Mouse (Mus musculus): ENCODE data around the gene 4933415A04Rik. TPM values are rescaled to one million over a fixed set of nuclear protein-coding genes. Genes with fewer than 3 reads are reported as not detected.

Gene 4933415A04Rik
- polyA plus RNA-seq, 1 experiment, result not detected

GRCm38 (mm10) chr11:43548657-43549435 is 38.0 kb upstream of the 4933415A04Rik start:
- Histone ChIP-seq H3K36me3 (ENCODE audit: control insufficient read depth) (no peaks in the 10 kb centered on the region), H3K4me1 (ENCODE audit: control insufficient read depth) (no peaks in the 10 kb centered on the region), H3K9me3 (ENCODE audit: control insufficient read depth, low read length) (no peaks in the 10 kb centered on the region), H3K27me3 (ENCODE audit: control insufficient read depth) (0 out of 2 replicates have a peak, but pooled peaks cover 2% of the 10 kb centered on the region), H3K4me3 (replicated peaks) (no peak overlapping the region)
- TF ChIP-seq GATA1 (IDR thresholded peaks at IDR 0.05; ENCODE audit: low read length), result no peak
- no peak for TF ChIP-seq TAL1 (IDR thresholded peaks at IDR 0.05; ENCODE audit: low read length)

GRCm38 (mm10) chr11:43549701-43550100 is 37.1 kb upstream of the 4933415A04Rik start:
- Histone ChIP-seq H3K4me1 (ENCODE audit: control insufficient read depth) (no peaks in the 10 kb centered on the region), H3K27me3 (ENCODE audit: control insufficient read depth) (no peaks in the 10 kb centered on the region), H3K4me3 (replicated peaks) (no peak overlapping the region), H3K36me3 (ENCODE audit: control insufficient read depth) (no peaks in the 10 kb centered on the region), H3K9me3 (ENCODE audit: control insufficient read depth, low read length) (no peaks in the 10 kb centered on the region)
- TF ChIP-seq GATA1 (IDR thresholded peaks at IDR 0.05; ENCODE audit: low read length), result no peak
- TF ChIP-seq TAL1 (IDR thresholded peaks at IDR 0.05; ENCODE audit: low read length), result no peak

GRCm38 (mm10) chr11:43551756-43552155 is 35.1 kb upstream of the 4933415A04Rik start:
- H3K27me3 ChIP-seq (ENCODE audit: control insufficient read depth), result no peaks in the 10 kb centered on the region
- no peak for TF ChIP-seq TAL1 (IDR thresholded peaks at IDR 0.05; ENCODE audit: low read length)
- no peak for TF ChIP-seq GATA1 (IDR thresholded peaks at IDR 0.05; ENCODE audit: low read length)
- H3K4me3 ChIP-seq (replicated peaks), result no peak overlapping the region
- no peaks in the 10 kb centered on the region for H3K36me3 ChIP-seq (ENCODE audit: control insufficient read depth)
- no peaks in the 10 kb centered on the region for H3K4me1 ChIP-seq (ENCODE audit: control insufficient read depth)
- H3K9me3 ChIP-seq (ENCODE audit: control insufficient read depth, low read length), result no peaks in the 10 kb centered on the region

- H3K4me3 ChIP-seq (replicated peaks), result no peak overlapping the region
These were observed 34.2 kb upstream of the 4933415A04Rik start for GRCm38 (mm10) chr11:43552675-43553074.

GRCm38 (mm10) chr11:43556538-43556937 is 30.3 kb upstream of the 4933415A04Rik start:
- Histone ChIP-seq H3K4me3 (replicated peaks) (no peak overlapping the region), H3K27me3 (ENCODE audit: control insufficient read depth) (no peaks in the 10 kb centered on the region), H3K9me3 (ENCODE audit: control insufficient read depth, low read length) (no peaks in the 10 kb centered on the region), H3K4me1 (ENCODE audit: control insufficient read depth) (no peaks in the 10 kb centered on the region), H3K36me3 (ENCODE audit: control insufficient read depth) (no peaks in the 10 kb centered on the region)
- TF ChIP-seq TAL1 (IDR thresholded peaks at IDR 0.05; ENCODE audit: low read length) (no peak), GATA1 (IDR thresholded peaks at IDR 0.05; ENCODE audit: low read length) (no peak)

More at GRCm38 (mm10) chr11:43552675-43553074, 34.2 kb upstream of the 4933415A04Rik start:
- TF ChIP-seq GATA1 (IDR thresholded peaks at IDR 0.05; ENCODE audit: low read length) (no peak), TAL1 (IDR thresholded peaks at IDR 0.05; ENCODE audit: low read length) (no peak)
- no peaks in the 10 kb centered on the region for H3K9me3 ChIP-seq (ENCODE audit: control insufficient read depth, low read length)
- H3K36me3 ChIP-seq (ENCODE audit: control insufficient read depth), result no peaks in the 10 kb centered on the region
- no peaks in the 10 kb centered on the region for H3K27me3 ChIP-seq (ENCODE audit: control insufficient read depth)
- no peaks in the 10 kb centered on the region for H3K4me1 ChIP-seq (ENCODE audit: control insufficient read depth)

GRCm38 (mm10) chr11:43559515-43560292 is 27.1 kb upstream of the 4933415A04Rik start:
- Histone ChIP-seq H3K27me3 (ENCODE audit: control insufficient read depth) (no peaks in the 10 kb centered on the region), H3K4me3 (replicated peaks) (no peak overlapping the region), H3K36me3 (ENCODE audit: control insufficient read depth) (no peaks in the 10 kb centered on the region), H3K4me1 (ENCODE audit: control insufficient read depth) (no peaks in the 10 kb centered on the region), H3K9me3 (ENCODE audit: control insufficient read depth, low read length) (no peaks in the 10 kb centered on the region)
- TF ChIP-seq GATA1 (IDR thresholded peaks at IDR 0.05; ENCODE audit: low read length) (no peak), TAL1 (IDR thresholded peaks at IDR 0.05; ENCODE audit: low read length) (no peak)

GRCm38 (mm10) chr11:43563654-43564244 is 23.1 kb upstream of the 4933415A04Rik start:
- no peaks in the 10 kb centered on the region for H3K9me3 ChIP-seq (ENCODE audit: control insufficient read depth, low read length)
- H3K4me3 ChIP-seq (replicated peaks), result no peak overlapping the region
- no peaks in the 10 kb centered on the region for H3K36me3 ChIP-seq (ENCODE audit: control insufficient read depth)
- no peak for TF ChIP-seq TAL1 (IDR thresholded peaks at IDR 0.05; ENCODE audit: low read length)
- TF ChIP-seq GATA1 (IDR thresholded peaks at IDR 0.05; ENCODE audit: low read length), result no peak
- H3K27me3 ChIP-seq (ENCODE audit: control insufficient read depth), result no peaks in the 10 kb centered on the region
- H3K4me1 ChIP-seq (ENCODE audit: control insufficient read depth), result no peaks in the 10 kb centered on the region

GRCm38 (mm10) chr11:43565414-43565813 is 21.4 kb upstream of the 4933415A04Rik start:
- no peaks in the 10 kb centered on the region for H3K36me3 ChIP-seq (ENCODE audit: control insufficient read depth)
- no peak for TF ChIP-seq TAL1 (IDR thresholded peaks at IDR 0.05; ENCODE audit: low read length)
- TF ChIP-seq GATA1 (IDR thresholded peaks at IDR 0.05; ENCODE audit: low read length), result no peak

GRCm38 (mm10) chr11:43565852-43566251 is 21.0 kb upstream of the 4933415A04Rik start:
- no peaks in the 10 kb centered on the region for H3K36me3 ChIP-seq (ENCODE audit: control insufficient read depth)
- no peaks in the 10 kb centered on the region for H3K9me3 ChIP-seq (ENCODE audit: control insufficient read depth, low read length)
- H3K4me3 ChIP-seq (replicated peaks), result no peak overlapping the region
- H3K4me1 ChIP-seq (ENCODE audit: control insufficient read depth), result no peaks in the 10 kb centered on the region; the same call in 1 of the 2 replicates
- TF ChIP-seq GATA1 (IDR thresholded peaks at IDR 0.05; ENCODE audit: low read length), result no peak
- no peak for TF ChIP-seq TAL1 (IDR thresholded peaks at IDR 0.05; ENCODE audit: low read length)
- H3K27me3 ChIP-seq (ENCODE audit: control insufficient read depth), result no peaks in the 10 kb centered on the region

More at GRCm38 (mm10) chr11:43565414-43565813, 21.4 kb upstream of the 4933415A04Rik start:
- Histone ChIP-seq H3K4me1 (ENCODE audit: control insufficient read depth) (no peaks in the 10 kb centered on the region), H3K4me3 (replicated peaks) (no peak overlapping the region), H3K27me3 (ENCODE audit: control insufficient read depth) (no peaks in the 10 kb centered on the region), H3K9me3 (ENCODE audit: control insufficient read depth, low read length) (no peaks in the 10 kb centered on the region)

Measured in erythroblast, embryonic 14.5 days (primary cell).